Mouse (Mus musculus) right cerebral cortex, postnatal 36 days (tissue): ENCODE results near the gene Ifngr1.
A peak's percentile ranks its signal among the peaks of the same experiment; 100 is the strongest.

Source experiments
- DNase-seq, 2 experiments: peaks; one replicate each; pipeline ENCODE4 v3.0.0; 2022; ENCODE audit warnings: low spot score in 2 of 2, mixed read lengths in 1 of 2

The Ifngr1 gene

DNA sequence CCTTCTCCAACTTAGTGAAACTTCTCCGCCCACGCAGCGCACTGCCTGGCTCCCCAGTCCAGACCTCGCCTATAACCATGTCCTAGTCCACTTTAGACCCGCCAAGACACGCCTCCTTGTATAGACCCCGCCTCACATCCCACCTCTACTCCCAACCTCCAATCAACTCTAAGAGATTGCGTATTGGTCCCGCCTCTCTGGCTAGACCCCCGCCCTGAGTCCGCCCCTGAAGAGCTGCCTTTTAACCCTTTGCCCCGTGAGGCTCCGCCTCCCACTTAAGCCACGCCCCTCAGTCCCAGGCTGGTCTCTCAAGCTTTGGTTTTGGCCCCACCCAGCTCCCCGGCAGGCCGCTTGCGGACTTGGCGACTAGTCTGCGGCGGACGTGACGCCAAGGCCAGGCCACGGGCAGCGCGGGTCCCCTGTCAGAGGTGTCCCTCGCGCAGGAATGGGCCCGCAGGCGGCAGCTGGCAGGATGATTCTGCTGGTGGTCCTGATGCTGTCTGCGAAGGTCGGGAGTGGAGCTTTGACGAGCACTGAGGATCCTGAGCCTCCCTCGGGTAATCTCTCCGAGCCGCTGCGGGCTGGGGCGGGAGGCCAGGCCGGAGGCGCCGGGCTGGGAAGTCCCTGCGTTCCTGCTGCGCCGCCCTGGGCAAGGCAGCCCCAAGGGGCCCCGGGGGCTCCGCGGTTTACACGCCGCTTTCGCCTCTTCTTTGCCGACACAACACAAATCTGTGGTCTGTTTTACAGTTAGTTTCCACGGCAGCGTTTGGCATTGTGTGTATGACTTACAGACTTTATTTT lies at the start of gene Ifngr1:
Gene Ifngr1, plus strand, starts transcription at position 309 of the 801 bp plus-strand sequence.
- DNase-seq: peak; percentile 90 to 93

DNA sequence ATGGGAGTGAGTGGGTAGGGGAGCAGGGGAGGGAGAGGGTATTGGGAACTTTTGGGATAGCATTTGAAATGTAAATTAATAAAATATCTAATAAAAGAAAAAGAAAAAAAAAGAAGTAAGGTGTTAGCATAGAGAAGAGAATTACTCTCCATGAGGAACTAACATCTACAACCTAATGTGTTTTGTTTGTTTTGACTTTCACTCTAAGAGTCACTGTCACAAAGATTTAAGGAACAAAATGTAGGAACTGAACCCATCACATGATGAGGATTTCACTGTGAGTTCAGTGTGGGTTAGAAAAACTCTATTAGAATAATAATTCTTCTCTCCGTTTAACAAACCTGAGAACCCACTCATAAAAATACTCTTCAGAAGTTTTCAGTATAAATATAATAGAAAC lies 44.9 kb upstream of the Ifngr1 start:
- no peak for DNase-seq

DNA sequence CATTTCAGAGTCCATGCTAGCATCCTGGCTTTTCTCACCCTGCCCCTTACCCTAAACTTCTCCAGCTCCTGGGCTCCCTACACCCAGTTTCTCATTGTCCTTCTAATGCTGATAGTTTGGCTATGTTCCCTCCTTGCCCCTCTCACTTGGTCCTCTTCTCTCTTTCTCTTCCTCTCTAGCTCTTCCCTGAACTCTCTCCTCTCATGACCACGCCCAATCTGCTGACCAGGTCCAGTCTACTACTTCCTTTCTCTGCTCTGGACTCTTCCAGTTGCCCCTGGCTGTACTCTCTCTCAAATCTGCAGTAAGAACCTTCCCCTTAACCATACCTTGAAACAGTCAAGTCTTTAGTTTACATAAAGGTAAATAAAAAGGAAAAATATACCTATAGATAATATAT lies 43.7 kb upstream of the Ifngr1 start:
- DNase-seq: no peak

DNA sequence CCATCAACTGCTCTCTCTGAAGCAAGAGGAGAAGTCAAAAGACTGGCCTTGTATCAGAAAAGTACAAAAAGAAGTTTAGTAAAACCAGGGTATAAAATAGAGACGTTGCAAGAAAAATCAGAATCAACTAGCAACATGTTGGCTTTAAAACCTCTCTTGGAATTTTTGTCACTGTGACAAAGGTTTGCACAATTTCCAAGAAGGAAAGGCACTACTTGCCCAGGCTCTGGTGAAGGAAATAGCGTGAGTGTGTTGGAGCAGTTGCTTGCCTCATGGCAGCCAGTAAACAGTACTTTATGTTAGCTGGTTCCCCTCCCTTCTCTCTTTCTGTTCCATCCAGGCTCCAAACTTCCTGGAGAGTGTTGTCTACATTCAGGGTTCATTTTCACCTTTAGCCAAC lies 43.3 kb upstream of the Ifngr1 start:
- DNase-seq: no peak

DNA sequence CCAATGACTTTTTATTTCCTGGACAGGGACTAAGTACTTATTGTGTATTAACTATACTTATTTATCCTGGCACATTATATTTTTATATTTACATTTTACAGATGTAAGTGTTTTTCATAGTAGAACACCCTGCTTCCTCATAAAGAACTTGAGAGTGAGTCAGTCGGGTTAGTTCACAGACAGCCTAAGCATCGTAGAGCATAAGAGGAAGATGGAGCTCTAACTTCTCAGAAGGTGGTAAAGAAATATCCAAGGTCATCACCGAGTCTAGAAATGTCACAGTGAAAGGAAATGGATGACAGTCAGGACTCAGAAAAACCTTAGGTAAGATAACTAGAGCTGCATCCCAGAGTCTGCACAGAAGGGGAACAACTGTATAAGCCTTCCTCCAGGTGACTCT lies 40.2 kb upstream of the Ifngr1 start:
- no peak for DNase-seq

DNA sequence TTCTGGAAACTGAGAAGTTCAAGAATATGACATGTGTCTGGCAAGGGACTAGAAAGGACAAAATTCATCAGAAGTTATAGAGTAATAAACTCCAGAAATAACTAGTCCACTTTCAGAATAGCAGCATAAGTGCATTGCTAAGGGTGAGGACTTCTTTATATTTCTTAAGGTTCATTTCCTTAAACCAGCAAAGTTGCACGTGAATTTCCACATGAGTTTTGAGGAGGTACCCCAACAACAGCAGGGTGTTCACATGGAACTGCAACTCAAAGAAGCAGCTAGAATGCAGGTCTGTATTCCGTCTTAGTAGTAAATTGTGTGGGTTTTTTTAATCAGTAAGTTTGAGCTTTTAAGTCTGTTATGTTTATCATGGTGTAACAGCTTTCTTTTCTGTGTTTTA lies 37.9 kb upstream of the Ifngr1 start:
- DNase-seq: no peak

DNA sequence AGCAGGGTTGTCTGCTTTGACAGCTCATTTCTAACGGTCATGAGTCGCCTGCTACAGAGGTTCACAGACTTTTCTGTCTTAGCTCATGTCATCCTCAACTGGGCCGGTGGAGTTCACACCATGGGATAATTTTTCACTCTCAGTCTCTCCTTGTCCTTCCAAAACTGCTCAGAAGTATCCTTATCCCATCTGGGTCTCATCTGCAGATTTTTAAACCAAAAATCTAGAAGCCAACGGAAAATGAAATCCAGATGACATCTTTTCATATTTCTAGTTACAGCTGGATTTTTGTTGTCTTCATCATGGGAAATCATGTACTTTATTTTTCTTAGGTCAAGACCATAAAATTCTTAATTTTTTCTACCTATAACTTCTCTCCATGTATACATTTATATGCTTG lies 34.1 kb upstream of the Ifngr1 start:
- no peak for DNase-seq

DNA sequence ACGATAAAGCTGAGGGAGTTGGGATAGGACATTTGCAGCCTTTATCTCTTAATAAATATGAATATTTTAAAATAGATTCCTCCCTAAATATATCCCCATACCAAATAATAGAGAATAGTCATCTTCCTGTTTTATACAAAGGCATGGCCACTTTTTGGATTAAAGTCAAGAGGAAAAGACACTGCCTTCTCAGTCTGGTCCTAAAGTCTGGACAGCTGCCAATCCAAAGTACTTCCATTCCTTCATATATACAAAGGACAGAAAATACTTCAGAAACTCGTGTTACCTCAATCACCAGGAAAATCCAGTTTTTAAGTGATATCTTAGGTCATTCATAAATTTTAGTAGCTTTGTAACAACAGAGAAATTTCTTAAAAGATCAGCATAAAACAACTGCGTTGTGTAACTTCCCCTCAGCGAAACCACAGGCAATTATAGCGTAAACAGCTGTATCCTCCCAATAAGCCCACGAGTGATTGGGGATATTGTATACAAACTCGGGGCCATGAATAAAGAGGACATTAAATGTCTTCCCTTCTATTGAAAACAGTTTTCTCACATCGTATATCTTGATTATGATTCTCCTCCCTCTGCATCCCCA lies 32.1 kb upstream of the Ifngr1 start:
- DNase-seq: no peak

DNA sequence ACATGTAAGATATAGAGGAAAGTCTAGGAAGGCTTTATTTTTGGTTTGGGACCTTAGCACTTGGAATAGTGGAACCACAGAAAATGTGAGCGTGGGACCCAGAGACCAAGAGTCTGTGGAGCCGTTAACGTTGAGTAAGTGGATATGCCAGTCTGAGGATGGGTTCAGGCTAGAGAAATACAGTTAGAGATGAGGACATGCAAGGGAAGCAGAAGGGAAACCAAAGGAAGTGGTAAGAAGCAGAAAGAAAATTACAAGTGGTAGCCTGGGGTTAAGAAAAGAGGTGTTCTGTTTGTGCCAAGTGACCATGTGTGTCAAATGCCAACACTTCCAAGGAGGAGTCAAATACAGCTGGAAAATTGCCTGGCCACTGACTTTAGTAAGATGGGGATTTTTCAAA lies 29.2 kb upstream of the Ifngr1 start:
- no peak for DNase-seq

DNA sequence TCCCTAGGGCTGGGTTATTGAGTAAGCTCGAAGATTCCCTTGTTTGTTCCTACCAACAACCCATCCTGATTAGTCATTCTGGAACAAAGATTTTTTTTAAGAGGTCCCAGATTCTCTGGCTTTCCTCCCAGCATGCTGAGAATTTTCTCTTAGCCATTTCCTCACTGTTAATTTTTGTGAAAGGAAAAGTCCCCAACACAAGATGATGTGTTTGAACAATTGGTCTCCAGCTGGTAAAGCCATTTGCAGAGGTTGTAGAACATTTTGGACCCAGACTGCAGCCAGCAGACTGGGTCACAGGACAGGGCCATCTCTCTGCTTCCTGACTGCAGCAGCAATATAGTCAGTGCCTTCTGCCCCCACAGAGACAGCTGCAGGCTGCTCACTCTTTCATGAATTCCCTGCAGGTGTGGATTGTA lies 28.3 kb upstream of the Ifngr1 start:
- no peak for DNase-seq

DNA sequence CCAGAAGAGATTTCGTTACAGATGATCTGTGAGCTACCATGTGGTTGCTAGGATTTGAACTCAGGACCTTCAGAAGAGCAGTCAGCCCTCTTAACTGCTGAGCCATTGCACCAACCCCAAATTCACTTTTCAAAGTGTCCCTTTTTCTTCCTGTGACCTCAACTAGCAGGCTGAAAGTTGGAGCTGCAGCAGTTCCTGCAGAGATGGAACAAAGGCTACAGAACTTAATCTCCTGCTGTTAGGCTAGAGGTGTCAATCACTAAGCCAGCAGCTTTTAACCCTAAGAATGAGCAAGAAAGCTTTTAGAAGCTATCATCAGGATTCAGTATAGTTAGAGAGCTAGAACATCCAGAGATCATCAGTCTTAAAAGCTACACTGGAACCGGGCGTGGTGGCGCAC lies 24.3 kb upstream of the Ifngr1 start:
- DNase-seq: no peak

DNA sequence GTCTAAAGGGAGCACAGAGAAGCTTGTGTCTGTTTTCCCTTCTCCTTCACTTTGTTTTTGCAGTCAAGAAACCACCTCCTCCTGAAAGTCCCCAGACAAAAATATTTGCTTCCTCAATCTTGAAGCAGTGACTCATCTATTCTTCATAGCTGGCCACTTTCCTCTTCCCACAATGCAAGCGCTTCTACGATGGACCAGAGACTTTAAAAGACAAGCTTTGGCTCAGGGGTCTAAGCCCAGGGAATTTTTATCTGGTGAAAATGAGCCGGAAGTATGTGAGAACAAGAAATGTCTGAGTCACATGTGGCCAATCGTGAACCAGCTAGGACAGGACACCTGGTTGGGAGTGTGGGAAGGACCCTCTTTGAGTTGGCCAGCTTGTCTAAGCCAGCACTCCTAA lies 21.5 kb upstream of the Ifngr1 start:
- DNase-seq: no peak

DNA sequence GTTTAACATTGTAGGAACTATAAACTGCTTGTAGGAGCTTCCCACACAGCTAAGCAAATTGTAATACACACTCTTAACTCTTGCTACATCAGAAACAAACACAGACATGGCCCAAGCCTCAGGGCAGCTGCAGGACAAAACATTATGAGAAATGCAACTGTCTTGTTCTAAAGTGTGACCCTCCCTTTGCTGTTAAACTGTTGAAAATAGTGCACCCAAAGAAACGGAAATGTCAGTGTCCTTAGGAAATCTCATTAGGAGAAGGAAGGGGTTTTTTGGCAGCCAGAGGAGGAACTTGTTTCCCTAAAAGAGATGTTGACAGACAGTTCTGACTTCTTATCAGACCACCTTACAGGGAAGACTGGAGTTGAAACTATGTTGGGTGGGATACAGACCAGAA lies 21.0 kb upstream of the Ifngr1 start:
- DNase-seq: no peak

DNA sequence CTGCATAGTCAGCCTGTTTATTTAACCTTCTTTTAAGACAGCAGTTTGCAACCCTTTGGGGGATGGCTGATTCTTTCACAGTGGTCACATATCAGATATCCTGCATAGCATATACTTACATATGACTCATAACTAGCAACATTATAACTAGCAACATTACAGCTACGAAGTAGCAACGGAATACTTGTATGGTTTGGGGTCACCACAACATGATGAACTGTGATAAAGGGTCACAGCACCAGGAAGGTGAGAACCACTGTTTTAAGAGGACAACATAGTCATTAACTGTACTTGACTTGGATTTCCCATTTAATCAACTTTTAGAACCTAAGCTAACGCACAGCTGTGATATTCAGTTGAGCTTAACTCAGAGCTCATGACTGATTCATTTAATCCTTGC lies 14.2 kb upstream of the Ifngr1 start:
- DNase-seq: no peak

DNA sequence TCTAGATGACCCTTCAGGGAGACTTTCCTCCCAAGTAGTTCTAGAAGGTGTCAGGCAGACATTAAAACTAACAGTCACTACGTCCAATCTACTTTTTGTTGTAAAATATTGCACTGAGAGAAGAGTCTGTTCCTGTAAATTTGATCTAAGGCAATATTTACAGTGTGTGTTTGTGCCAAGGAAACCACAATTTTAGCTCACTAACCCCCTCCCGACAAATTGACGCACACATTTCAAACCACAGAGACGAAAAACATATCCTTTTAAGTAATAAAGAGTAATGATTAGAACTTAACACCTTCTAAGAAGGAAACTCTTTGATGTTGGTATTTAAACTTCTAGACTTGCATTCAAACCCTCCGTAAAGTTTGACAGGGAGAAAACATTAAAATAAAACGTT lies 13.7 kb upstream of the Ifngr1 start:
- no peak for DNase-seq

DNA sequence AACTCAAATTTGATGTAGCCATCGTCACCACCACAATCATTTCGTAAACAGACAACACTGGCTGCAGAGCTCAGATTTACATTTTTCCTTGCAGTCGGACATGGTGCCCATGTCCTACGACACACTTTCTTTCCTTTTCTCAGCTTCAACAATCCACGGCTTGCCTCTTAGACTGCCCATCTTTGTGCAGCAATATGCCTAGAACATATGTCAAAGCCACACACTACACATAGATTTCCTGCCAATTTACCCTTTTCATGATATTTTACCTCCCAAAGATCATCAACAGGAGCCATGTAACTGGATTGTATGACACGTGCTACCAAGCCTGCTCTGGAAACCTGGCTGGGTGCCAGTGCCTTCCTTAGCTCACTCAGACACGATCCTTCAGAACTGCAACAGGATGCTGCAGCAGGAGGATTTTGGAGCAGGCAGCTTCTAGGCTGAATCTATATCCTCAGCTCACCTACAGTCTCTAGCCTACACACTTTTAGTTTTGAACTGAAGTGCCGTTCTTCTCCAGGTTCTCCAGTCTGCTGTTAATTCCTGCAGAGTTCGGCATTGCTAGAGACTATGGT lies 13.3 kb upstream of the Ifngr1 start:
- DNase-seq: peak; percentile 30 to 40

DNA sequence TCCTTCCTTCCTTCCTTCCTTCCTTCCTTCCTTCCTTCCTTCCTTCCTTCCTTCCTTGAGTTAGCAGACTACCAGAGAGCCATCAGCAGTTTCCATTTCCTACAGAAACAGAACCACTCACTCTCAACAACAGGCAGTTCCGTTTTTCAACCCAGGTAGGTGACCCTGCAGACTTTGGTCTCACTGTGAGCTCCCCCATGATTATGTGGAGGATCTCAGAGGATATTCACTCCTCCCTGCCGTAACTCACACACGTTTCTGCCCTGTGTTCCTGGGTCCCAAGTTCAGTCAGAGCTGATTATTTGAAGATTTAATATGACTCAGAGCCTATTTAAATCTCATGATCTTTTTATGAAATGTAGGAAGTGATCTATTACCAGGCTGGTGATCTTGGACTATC lies 11.1 kb upstream of the Ifngr1 start:
- no peak for DNase-seq

DNA sequence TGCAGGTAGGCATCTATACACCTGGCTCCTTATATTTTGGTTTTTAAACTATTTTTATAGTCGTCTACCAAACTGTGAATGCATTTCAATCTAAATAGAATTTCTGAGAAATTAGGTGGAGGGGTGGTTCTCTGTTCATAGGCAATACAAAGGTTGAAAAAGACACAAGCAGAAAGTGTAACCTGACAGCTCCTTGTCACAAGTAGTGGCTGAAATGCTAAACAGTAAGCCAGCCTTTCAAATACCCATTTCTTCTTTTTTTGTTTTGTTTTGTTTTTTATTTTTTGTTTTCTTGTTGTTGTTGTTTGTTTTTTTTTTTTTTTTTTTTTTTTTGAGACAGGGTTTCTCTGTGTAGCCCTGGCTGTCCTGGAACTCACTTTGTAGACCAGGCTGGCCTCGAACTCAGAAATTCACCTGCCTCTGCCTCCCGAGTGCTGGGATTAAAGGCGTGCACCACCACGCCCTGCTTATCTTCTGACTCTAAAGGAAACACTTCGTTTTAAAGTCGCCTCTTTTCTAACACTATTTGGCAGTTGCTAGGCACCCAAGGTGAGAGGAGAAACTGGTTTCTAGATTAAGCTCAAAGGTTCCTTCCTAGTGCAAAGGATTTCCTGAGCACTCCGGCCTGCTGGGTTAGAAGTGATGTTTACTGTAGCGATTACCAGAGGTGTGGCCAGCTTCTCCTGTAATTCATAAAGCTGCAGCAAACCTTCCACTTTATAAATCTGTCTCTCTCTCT lies 9.7 kb upstream of the Ifngr1 start:
- no peak for DNase-seq

DNA sequence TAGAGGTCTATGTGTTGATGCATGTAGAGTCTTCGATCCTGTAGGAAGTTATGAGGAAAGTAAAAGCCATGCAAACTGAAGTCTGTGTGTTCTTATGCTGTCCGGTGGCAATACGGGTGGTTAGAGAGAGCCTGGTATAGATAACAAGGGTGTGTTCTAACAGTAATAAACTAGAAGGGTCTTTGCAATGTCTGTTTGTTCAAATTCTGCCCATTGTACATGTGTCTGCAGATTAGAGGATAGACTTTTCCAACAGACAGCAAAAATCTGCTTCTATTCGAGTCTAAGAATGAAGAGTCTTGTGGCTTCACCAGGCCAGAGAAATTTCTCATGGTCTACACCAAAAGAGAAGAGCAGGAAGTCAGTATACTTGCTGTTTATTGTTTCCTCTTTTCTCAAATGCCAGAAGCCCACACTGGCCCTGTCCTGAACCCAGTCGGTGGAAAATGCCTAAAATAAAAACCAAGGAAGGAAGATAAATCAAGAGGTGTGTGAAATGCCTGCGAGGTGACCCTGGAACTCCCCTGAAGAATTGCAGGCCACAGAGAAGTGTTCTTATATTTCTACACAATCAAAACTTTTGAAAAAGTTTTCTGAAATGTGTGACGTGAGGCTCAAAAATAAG lies 8.8 kb upstream of the Ifngr1 start:
- DNase-seq: no peak

DNA sequence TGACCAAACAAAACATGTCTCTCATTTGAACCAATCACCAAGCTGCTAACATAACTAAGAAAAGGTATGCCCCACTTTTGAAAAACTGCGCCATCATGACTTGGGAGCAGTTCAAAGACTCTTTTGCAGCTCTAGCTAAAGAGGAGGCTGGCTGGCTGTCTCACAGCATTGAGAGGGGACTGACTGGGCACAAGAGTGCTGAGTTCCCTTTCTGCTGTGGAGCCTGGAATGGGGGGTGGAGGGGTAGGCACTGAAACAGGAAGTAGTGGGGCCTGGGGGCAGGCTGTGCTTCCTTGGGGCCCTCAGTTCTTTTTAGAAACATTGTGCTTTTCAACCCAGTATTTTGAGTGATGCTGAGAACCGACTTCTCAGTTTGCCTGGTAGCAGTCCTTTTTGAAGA lies 7.7 kb upstream of the Ifngr1 start:
- DNase-seq: peak in 1 of 2 experiments; percentile 16

DNA sequence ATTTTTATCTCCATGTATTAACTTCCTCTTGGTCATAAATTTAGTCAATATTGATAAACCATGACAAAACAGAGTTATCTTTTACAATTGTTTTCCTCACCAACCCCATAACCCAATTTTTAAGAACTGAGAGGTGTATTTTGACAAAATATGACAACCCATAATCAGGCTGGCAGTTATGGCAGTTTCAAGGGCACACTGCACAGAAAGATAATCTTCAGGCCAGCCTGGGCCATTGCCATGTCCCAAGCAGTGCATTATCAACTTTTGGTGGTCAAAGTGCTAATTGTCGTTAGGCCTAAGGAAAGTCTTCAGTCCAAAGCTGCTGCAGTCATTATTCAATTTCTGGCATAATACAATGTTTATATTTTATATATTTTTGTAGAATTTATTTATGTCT lies 6.9 kb upstream of the Ifngr1 start:
- no peak for DNase-seq

DNA sequence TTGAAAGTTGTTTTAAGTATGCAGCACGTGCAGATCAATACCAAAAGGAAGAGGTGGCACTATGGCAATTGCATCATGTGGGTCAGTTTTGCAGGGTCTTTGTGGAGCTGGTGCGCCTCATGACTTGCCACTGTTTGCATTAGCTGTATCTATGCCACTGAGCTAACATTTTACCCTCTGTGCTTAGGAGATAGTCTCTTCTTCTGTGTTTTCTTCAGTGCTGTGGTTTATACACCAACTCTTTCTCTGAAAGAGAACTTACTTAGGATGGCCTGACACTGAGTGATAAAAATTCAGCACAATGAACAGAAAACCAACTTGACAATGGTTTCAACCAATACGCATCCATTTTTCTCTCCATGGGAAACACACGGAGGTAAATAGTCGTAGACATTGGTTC lies 5.9 kb upstream of the Ifngr1 start:
- DNase-seq: no peak
